Mouse (Mus musculus): Measurements from ENCODE around the gene Tgif2. TPM values are rescaled to one million over a fixed set of nuclear protein-coding genes. Genes with fewer than 3 reads are reported as not detected.
A peak's percentile ranks its signal among the peaks of the same experiment; 100 is the strongest.

The Tgif2 gene
- polyA plus RNA-seq, 1 experiment from 2014 or later, result 0.11 TPM

GRCm38 (mm10) chr2:156856311-156856710 lies 16.5 kb downstream of the Tgif2 start:
- Histone ChIP-seq H3K4me3 (ENCODE audit: inconsistent target) (no peak overlapping the region), H3K27ac (no peak overlapping the region), H3K36me3 (ENCODE audit: inconsistent target) (0 out of 2 replicates have a peak, but pooled peaks cover 6% of the 10 kb centered on the region), H3K79me2 (ENCODE audit: inconsistent target) (peaks cover 48% of the 10 kb centered on the region)
- 86% methylated on average over 1 of the region's 1 CpGs for WGBS (ENCODE audit: missing documents)

GRCm38 (mm10) chr2:156857385-156857791 lies 17.6 kb downstream of the Tgif2 start:
- Histone ChIP-seq H3K27ac (peak overlapping the region; percentile 76), H3K79me2 (ENCODE audit: inconsistent target) (peaks cover 57% of the 10 kb centered on the region), H3K4me3 (ENCODE audit: inconsistent target) (peak overlapping the region; percentile 15; the same call in 1 of the 2 replicates), H3K36me3 (ENCODE audit: inconsistent target) (0 out of 2 replicates have a peak, but pooled peaks cover 6% of the 10 kb centered on the region)
- WGBS (ENCODE audit: missing documents), result 2% methylated on average over 3 of the region's 3 CpGs

- 68% methylated on average over 2 of the region's 2 CpGs for WGBS (ENCODE audit: missing documents)
- Histone ChIP-seq H3K4me3 (ENCODE audit: inconsistent target) (peak within 1 kb of the TSS; percentile 15; the same call in 1 of the 2 replicates), H3K27ac (peak within 1 kb of the TSS; percentile 76), H3K79me2 (ENCODE audit: inconsistent target) (peaks cover 57% of the 10 kb centered on the region), H3K36me3 (ENCODE audit: inconsistent target) (0 out of 2 replicates have a peak, but pooled peaks cover 6% of the 10 kb centered on the region)
Measured at GRCm38 (mm10) chr2:156857835-156858234, 18.0 kb downstream of the Tgif2 start, which contains the start of gene 4930518I15Rik. Gene 4930518I15Rik, minus strand, starts transcription at chr2:156857946.

- no peak overlapping the region for H3K27ac ChIP-seq
- 95% methylated on average over 7 of the region's 7 CpGs for WGBS (ENCODE audit: missing documents)
- peaks cover 57% of the 10 kb centered on the region for H3K79me2 ChIP-seq (ENCODE audit: inconsistent target)
- H3K4me3 ChIP-seq (ENCODE audit: inconsistent target), result no peak overlapping the region
- 0 out of 2 replicates have a peak, but pooled peaks cover 6% of the 10 kb centered on the region for H3K36me3 ChIP-seq (ENCODE audit: inconsistent target)
Measured at GRCm38 (mm10) chr2:156858671-156859070, 18.9 kb downstream of the Tgif2 start.

- H3K4me3 ChIP-seq (ENCODE audit: inconsistent target), result peak overlapping the region; percentile 95
- peaks cover 77% of the 10 kb centered on the region for H3K79me2 ChIP-seq (ENCODE audit: inconsistent target)
- H3K36me3 ChIP-seq (ENCODE audit: inconsistent target), result peaks cover 27% of the 10 kb centered on the region
- 1% methylated on average over 19 of the region's 19 CpGs for WGBS (ENCODE audit: missing documents)
- H3K27ac ChIP-seq, result peak overlapping the region; percentile 83
Measured at GRCm38 (mm10) chr2:156862041-156862717, 22.4 kb downstream of the Tgif2 start.

GRCm38 (mm10) chr2:156862772-156863486 lies 23.1 kb downstream of the Tgif2 start, which contains the start of gene Rab5if:
Gene Rab5if, plus strand, starts transcription at chr2:156863128.
- WGBS (ENCODE audit: missing documents), result under 1% methylated on average over 93 of the region's 98 CpGs
- Histone ChIP-seq H3K4me3 (ENCODE audit: inconsistent target) (peak within 1 kb of the TSS; percentile 95), H3K36me3 (ENCODE audit: inconsistent target) (peaks cover 35% of the 10 kb centered on the region), H3K27ac (peak within 1 kb of the TSS; percentile 92), H3K79me2 (ENCODE audit: inconsistent target) (peaks cover 84% of the 10 kb centered on the region)

GRCm38 (mm10) chr2:156863487-156864160 lies 23.8 kb downstream of the Tgif2 start:
- peak overlapping the region; percentile 92 for H3K27ac ChIP-seq
- WGBS (ENCODE audit: missing documents), result 1% methylated on average over 28 of the region's 28 CpGs
- H3K79me2 ChIP-seq (ENCODE audit: inconsistent target), result peaks cover 84% of the 10 kb centered on the region
- peak overlapping the region; percentile 76 for H3K4me3 ChIP-seq (ENCODE audit: inconsistent target)
- peaks cover 40% of the 10 kb centered on the region for H3K36me3 ChIP-seq (ENCODE audit: inconsistent target)

- Histone ChIP-seq H3K36me3 (ENCODE audit: inconsistent target) (peaks cover 38% of the 10 kb centered on the region), H3K27ac (peak overlapping the region; percentile 92)
- WGBS (ENCODE audit: missing documents), result 66% methylated on average over 3 of the region's 3 CpGs
Measured at GRCm38 (mm10) chr2:156864481-156864880, 24.7 kb downstream of the Tgif2 start.

GRCm38 (mm10) chr2:156868994-156869393 lies 29.2 kb downstream of the Tgif2 start:
- Histone ChIP-seq H3K27ac (no peak overlapping the region), H3K36me3 (ENCODE audit: inconsistent target) (peaks cover 78% of the 10 kb centered on the region), H3K4me3 (ENCODE audit: inconsistent target) (no peak overlapping the region), H3K79me2 (ENCODE audit: inconsistent target) (peaks cover 91% of the 10 kb centered on the region)
- 82% methylated on average over 8 of the region's 8 CpGs for WGBS (ENCODE audit: missing documents)

More at GRCm38 (mm10) chr2:156864481-156864880, 24.7 kb downstream of the Tgif2 start:
- Histone ChIP-seq H3K4me3 (ENCODE audit: inconsistent target) (peak overlapping the region; percentile 76), H3K79me2 (ENCODE audit: inconsistent target) (peaks cover 84% of the 10 kb centered on the region)

GRCm38 (mm10) chr2:156869554-156869953 lies 29.7 kb downstream of the Tgif2 start:
- no peak overlapping the region for H3K4me3 ChIP-seq (ENCODE audit: inconsistent target)
- whole genome bisulfite sequencing (ENCODE audit: missing documents), result 98% methylated on average over 4 of the region's 7 CpGs
- H3K36me3 ChIP-seq (ENCODE audit: inconsistent target), result peaks cover 82% of the 10 kb centered on the region
- H3K27ac ChIP-seq, result no peak overlapping the region
- H3K79me2 ChIP-seq (ENCODE audit: inconsistent target), result peaks cover 85% of the 10 kb centered on the region

GRCm38 (mm10) chr2:156870519-156870918 lies 30.7 kb downstream of the Tgif2 start:
- WGBS (ENCODE audit: missing documents), result 72% methylated on average over 6 of the region's 6 CpGs
- H3K36me3 ChIP-seq (ENCODE audit: inconsistent target), result peaks cover 76% of the 10 kb centered on the region
- no peak overlapping the region for H3K4me3 ChIP-seq (ENCODE audit: inconsistent target)
- peaks cover 75% of the 10 kb centered on the region for H3K79me2 ChIP-seq (ENCODE audit: inconsistent target)
- no peak overlapping the region for H3K27ac ChIP-seq

- H3K4me3 ChIP-seq (ENCODE audit: inconsistent target), result no peak overlapping the region
- no peak overlapping the region for H3K27ac ChIP-seq
- 30% methylated on average over 5 of the region's 5 CpGs for WGBS (ENCODE audit: missing documents)
- H3K36me3 ChIP-seq (ENCODE audit: inconsistent target), result peaks cover 46% of the 10 kb centered on the region
- peaks cover 44% of the 10 kb centered on the region for H3K79me2 ChIP-seq (ENCODE audit: inconsistent target)
Measured at GRCm38 (mm10) chr2:156873629-156874028, 33.8 kb downstream of the Tgif2 start.

GRCm38 (mm10) chr2:156874047-156874759 lies 34.4 kb downstream of the Tgif2 start:
- H3K4me3 ChIP-seq (ENCODE audit: inconsistent target), result no peak overlapping the region
- peaks cover 44% of the 10 kb centered on the region for H3K36me3 ChIP-seq (ENCODE audit: inconsistent target)
- H3K27ac ChIP-seq, result no peak overlapping the region
- 64% methylated on average over 8 of the region's 8 CpGs for WGBS (ENCODE audit: missing documents)
- peaks cover 38% of the 10 kb centered on the region for H3K79me2 ChIP-seq (ENCODE audit: inconsistent target)
